Mouse (Mus musculus): Measurements from ENCODE around the gene Igf2r. TPM values are rescaled to one million over a fixed set of nuclear protein-coding genes. Genes with fewer than 3 reads are reported as not detected.
"Not testable (repeated sequence)": the region's sequence is repeated elsewhere in the genome, so short reads cannot be mapped to it uniquely, and the experiment has no call there.

The Igf2r gene
- polyA plus RNA-seq, 1 experiment from 2014 or later: 38.6 TPM

DNA sequence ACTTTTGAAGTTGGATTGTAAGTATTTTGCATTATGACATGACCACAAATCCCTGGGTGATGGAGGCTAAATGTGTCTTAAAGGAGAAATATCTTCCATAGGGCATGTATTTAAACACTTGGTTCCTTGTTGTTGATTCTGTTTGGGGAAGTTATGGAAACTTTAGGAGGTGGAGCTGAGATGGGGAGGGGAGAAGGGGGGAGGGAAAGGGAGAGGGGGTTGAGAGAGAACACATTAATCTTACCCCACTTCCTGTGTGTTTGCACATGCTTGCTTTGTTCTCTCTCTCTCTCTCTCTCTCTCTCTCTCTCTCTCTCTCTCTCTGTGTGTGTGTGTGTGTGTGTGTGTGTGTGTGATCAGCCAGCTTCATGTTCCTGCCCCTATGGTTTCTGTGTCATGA, 92.3 kb downstream of the Igf2r start:
- no peak for ATAC-seq (ENCODE audit: insufficient read depth, low FRiP score)
- H3K27me3 ChIP-seq (ENCODE audit: control insufficient read depth, insufficient read depth, low read length): no peaks in the 10 kb centered on the region
- no peak overlapping the region for H3K4me2 ChIP-seq (ENCODE audit: low read depth, low read length)
- H3K27ac ChIP-seq (ENCODE audit: low read length): no peak overlapping the region
- H3K4me3 ChIP-seq (replicated peaks; ENCODE audit: low read length): no peak overlapping the region
- H3K36me3 ChIP-seq (ENCODE audit: control insufficient read depth, insufficient read depth, low read length): no peaks in the 10 kb centered on the region
- peaks cover 2% of the 10 kb centered on the region; the same call in 1 of the 2 replicates for H3K4me1 ChIP-seq (ENCODE audit: control insufficient read depth, insufficient read depth, low read length)
- H3K9ac ChIP-seq (ENCODE audit: low read length): no peak overlapping the region
- H3K9me3 ChIP-seq (replicated peaks; ENCODE audit: control insufficient read depth, low read length): no peaks in the 10 kb centered on the region

DNA sequence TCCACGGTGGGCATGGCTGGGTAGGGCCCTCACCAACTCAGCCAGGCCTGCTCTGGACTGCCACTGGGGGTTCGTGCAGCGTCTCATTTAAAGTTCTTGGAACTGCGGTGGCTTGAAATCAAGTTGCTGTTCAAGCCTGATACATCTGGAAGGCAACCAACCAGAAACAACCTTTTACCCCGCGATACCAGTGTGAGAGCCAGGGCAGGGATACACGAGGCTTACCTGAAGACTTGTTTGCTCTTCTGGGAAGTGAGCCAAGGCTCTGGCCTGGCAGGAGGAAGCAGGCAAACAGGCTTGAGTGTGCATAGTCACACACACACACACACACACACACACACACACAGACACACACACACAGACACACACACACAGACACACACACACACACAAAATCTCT, 93.8 kb downstream of the Igf2r start, which contains the start of gene Slc22a1:
TSS of gene Slc22a1 (minus strand) at position 184 of the 400 bp plus-strand sequence.
- 66% methylated on average over 7 of the region's 7 CpGs for WGBS
- Histone ChIP-seq H3K4me2 (ENCODE audit: low read depth, low read length) (no peak within 1 kb of the TSS), H3K4me3 (replicated peaks; ENCODE audit: low read length) (no peak within 1 kb of the TSS), H3K4me1 (ENCODE audit: control insufficient read depth, insufficient read depth, low read length) (peaks cover 2% of the 10 kb centered on the region; the same call in 1 of the 2 replicates), H3K27me3 (ENCODE audit: control insufficient read depth, insufficient read depth, low read length) (no peaks in the 10 kb centered on the region), H3K36me3 (ENCODE audit: control insufficient read depth, insufficient read depth, low read length) (no peaks in the 10 kb centered on the region), H3K9me3 (replicated peaks; ENCODE audit: control insufficient read depth, low read length) (no peaks in the 10 kb centered on the region), H3K9ac (ENCODE audit: low read length) (no peak within 1 kb of the TSS), H3K27ac (ENCODE audit: low read length) (peak within 1 kb of the TSS; percentile 44)
- peak; percentile 73; the same call in 1 of the 2 replicates for ATAC-seq (ENCODE audit: insufficient read depth, low FRiP score)

DNA sequence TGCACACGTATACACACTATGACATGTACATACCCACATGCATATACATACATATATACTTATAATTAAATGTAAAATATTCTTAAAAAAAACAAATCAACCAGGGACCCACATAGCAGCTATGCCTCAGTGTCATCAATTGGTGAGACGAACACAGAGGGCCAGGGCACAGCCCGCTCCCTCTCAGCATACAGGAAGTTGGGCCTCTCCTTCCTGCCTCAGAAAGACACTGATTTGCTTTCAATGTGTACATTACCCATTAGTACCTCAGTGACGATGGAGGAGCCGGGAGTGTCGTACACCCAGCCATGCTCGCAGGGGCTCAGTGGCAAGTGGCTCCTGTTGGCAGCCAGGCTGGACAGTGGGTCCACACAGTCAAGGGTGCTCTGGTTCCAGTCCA, 94.5 kb downstream of the Igf2r start:
- not testable (repeated sequence) for H3K36me3 ChIP-seq (ENCODE audit: control insufficient read depth, insufficient read depth, low read length); H3K4me2 ChIP-seq (ENCODE audit: low read depth, low read length); H3K27ac ChIP-seq (ENCODE audit: low read length); H3K4me1 ChIP-seq (ENCODE audit: control insufficient read depth, insufficient read depth, low read length); H3K27me3 ChIP-seq (ENCODE audit: control insufficient read depth, insufficient read depth, low read length); H3K9ac ChIP-seq (ENCODE audit: low read length); ATAC-seq (ENCODE audit: insufficient read depth, low FRiP score); H3K4me3 ChIP-seq (replicated peaks; ENCODE audit: low read length); H3K9me3 ChIP-seq (replicated peaks; ENCODE audit: control insufficient read depth, low read length)
- WGBS: 80% methylated on average over 7 of the region's 7 CpGs

DNA sequence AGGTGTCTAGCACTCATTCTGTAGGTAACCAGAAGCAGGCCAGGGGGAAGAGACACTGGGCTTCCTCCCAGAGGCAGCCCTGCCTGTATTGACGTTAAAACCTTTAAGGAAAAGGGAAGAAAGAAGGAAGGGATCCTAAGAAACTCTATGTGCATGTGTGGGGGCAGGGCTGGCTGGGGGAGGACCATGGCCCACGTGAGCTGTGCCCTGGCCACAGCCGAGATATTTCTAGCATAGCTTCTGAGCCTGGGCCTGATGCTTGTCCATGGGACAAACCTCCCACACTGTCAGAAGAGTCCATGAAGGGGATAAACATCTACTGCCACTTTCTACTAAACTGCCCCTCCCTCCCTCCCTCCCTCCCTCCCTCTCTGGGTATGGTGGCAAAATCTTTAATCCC, 95.6 kb downstream of the Igf2r start:
- Histone ChIP-seq H3K4me3 (replicated peaks; ENCODE audit: low read length) (no peak overlapping the region), H3K27ac (ENCODE audit: low read length) (no peak overlapping the region), H3K4me2 (ENCODE audit: low read depth, low read length) (no peak overlapping the region), H3K4me1 (ENCODE audit: control insufficient read depth, insufficient read depth, low read length) (peaks cover 9% of the 10 kb centered on the region; the same call in 1 of the 2 replicates), H3K36me3 (ENCODE audit: control insufficient read depth, insufficient read depth, low read length) (no peaks in the 10 kb centered on the region), H3K9me3 (replicated peaks; ENCODE audit: control insufficient read depth, low read length) (no peaks in the 10 kb centered on the region), H3K27me3 (ENCODE audit: control insufficient read depth, insufficient read depth, low read length) (no peaks in the 10 kb centered on the region), H3K9ac (ENCODE audit: low read length) (no peak overlapping the region)
- ATAC-seq (ENCODE audit: insufficient read depth, low FRiP score): no peak
- WGBS: 56% methylated on average over 3 of the region's 3 CpGs

DNA sequence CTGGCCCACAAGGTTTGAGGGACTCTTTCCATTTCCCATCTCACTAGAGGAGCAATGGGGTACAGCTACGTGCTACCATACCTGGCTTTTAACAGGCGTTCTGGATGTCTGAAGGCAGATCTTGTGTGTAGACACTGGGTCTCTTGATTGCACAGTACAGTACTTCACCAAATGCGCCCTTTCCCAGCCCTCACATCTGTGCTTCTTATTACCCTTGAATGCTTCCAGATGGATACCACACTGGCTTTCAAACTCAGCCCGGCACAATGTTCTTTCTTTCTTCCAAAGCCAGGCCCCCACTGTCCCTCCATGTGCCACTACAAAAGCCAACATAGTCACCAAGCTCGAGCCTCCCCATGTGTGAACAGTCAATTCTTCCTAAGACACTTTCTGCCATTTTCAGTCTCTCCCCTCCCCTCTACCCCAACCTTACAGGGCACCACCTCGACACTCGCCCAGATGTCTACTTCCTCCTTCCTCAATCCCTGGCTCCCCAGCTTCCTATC, 97.1 kb downstream of the Igf2r start:
- no peak overlapping the region for H3K4me2 ChIP-seq (ENCODE audit: low read depth, low read length)
- no peak overlapping the region for H3K27ac ChIP-seq (ENCODE audit: low read length)
- no peaks in the 10 kb centered on the region for H3K27me3 ChIP-seq (ENCODE audit: control insufficient read depth, insufficient read depth, low read length)
- H3K9ac ChIP-seq (ENCODE audit: low read length): no peak overlapping the region
- H3K4me1 ChIP-seq (ENCODE audit: control insufficient read depth, insufficient read depth, low read length): peaks cover 9% of the 10 kb centered on the region; the same call in 1 of the 2 replicates
- 78% methylated on average over 7 of the region's 7 CpGs for WGBS
- no peaks in the 10 kb centered on the region for H3K9me3 ChIP-seq (replicated peaks; ENCODE audit: control insufficient read depth, low read length)
- H3K4me3 ChIP-seq (replicated peaks; ENCODE audit: low read length): no peak overlapping the region
- H3K36me3 ChIP-seq (ENCODE audit: control insufficient read depth, insufficient read depth, low read length): no peaks in the 10 kb centered on the region
- ATAC-seq (ENCODE audit: insufficient read depth, low FRiP score): no peak

GRCm38 (mm10) chr17:12671029-12671605, 98.3 kb downstream of the Igf2r start:
- Histone ChIP-seq H3K27ac (ENCODE audit: low read length) (no peak overlapping the region), H3K9me3 (replicated peaks; ENCODE audit: control insufficient read depth, low read length) (no peaks in the 10 kb centered on the region), H3K4me2 (ENCODE audit: low read depth, low read length) (no peak overlapping the region), H3K27me3 (ENCODE audit: control insufficient read depth, insufficient read depth, low read length) (no peaks in the 10 kb centered on the region), H3K4me3 (replicated peaks; ENCODE audit: low read length) (no peak overlapping the region), H3K9ac (ENCODE audit: low read length) (no peak overlapping the region), H3K4me1 (ENCODE audit: control insufficient read depth, insufficient read depth, low read length) (peaks cover 9% of the 10 kb centered on the region; the same call in 1 of the 2 replicates), H3K36me3 (ENCODE audit: control insufficient read depth, insufficient read depth, low read length) (no peaks in the 10 kb centered on the region)
- 71% methylated on average over 5 of the region's 5 CpGs for WGBS
- ATAC-seq (ENCODE audit: insufficient read depth, low FRiP score): no peak

DNA sequence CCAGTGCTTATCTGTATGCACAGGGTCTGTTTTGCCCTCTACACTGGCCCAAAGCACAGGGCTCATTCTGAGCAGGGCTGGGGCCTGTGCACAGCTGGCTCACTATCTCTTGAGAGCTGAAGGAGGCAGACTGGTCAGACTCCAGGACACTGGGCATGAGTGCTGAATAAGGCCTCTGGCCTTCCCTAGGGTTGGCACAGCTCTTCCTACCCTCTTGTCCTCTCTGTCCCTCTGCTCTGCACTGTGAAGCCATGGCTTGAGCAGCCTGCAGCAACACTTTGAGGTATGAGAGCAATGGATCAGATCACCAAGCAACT, 100.1 kb downstream of the Igf2r start:
- no peaks in the 10 kb centered on the region for H3K9me3 ChIP-seq (replicated peaks; ENCODE audit: control insufficient read depth, low read length)
- no peaks in the 10 kb centered on the region for H3K27me3 ChIP-seq (ENCODE audit: control insufficient read depth, insufficient read depth, low read length)
- 0 out of 2 replicates have a peak, but pooled peaks cover 6% of the 10 kb centered on the region for H3K4me1 ChIP-seq (ENCODE audit: control insufficient read depth, insufficient read depth, low read length)
- peak; percentile 35; the same call in 1 of the 2 replicates for ATAC-seq (ENCODE audit: insufficient read depth, low FRiP score)
- no peak overlapping the region for H3K4me2 ChIP-seq (ENCODE audit: low read depth, low read length)
- H3K9ac ChIP-seq (ENCODE audit: low read length): no peak overlapping the region
- H3K4me3 ChIP-seq (replicated peaks; ENCODE audit: low read length): no peak overlapping the region
- no peak overlapping the region for H3K27ac ChIP-seq (ENCODE audit: low read length)
- H3K36me3 ChIP-seq (ENCODE audit: control insufficient read depth, insufficient read depth, low read length): no peaks in the 10 kb centered on the region

DNA sequence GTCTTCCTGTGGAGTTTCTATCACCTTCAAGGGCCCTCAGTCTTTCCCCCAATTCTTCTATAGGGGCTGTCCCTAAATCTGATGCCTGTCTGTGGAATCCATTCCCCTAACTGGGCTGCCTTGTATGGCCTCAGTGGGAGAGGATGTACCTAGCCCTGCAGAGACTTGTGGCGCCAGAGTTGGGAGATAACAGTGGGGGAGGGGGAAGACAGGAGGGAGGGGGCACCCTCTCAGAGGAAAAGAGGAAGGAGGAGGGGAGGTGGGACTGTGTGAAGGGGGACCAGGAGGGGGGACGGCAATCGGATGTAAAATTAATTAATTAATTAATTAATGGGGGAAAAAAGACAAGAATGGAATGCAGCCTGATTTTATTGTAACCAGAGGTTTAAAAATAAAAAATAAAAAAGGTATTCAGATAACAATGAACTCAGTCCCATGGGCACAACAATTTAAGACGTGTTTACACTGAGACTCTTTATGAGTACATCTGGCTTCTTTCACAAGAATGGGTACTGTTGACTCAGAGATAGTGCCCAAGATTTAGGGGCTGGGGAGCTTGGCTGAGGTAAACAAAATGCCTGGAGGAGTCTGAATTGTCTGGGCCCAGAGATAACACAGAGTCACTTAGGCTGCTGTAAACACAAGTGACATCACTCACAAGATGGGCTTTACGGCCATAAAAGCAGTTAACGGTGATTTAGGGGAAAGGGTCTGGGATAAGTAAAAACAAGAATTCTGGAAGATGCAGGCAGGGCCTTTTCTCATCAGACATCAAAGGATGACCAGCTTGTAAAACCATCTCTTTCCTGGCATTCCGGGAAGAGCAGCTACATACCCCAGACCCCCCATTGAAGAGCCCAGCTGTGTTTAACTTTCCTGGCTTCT, 100.7 kb downstream of the Igf2r start:
- H3K27ac ChIP-seq (ENCODE audit: low read length): no peak overlapping the region
- H3K4me2 ChIP-seq (ENCODE audit: low read depth, low read length): no peak overlapping the region
- H3K36me3 ChIP-seq (ENCODE audit: control insufficient read depth, insufficient read depth, low read length): no peaks in the 10 kb centered on the region
- no peak for ATAC-seq (ENCODE audit: insufficient read depth, low FRiP score)
- 0 out of 2 replicates have a peak, but pooled peaks cover 6% of the 10 kb centered on the region for H3K4me1 ChIP-seq (ENCODE audit: control insufficient read depth, insufficient read depth, low read length)
- H3K4me3 ChIP-seq (replicated peaks; ENCODE audit: low read length): no peak overlapping the region
- no peak overlapping the region for H3K9ac ChIP-seq (ENCODE audit: low read length)
- no peaks in the 10 kb centered on the region for H3K9me3 ChIP-seq (replicated peaks; ENCODE audit: control insufficient read depth, low read length)
- no peaks in the 10 kb centered on the region for H3K27me3 ChIP-seq (ENCODE audit: control insufficient read depth, insufficient read depth, low read length)
- 28% methylated on average over 7 of the region's 7 CpGs for WGBS

- H3K4me3 ChIP-seq (replicated peaks; ENCODE audit: low read length): no peak overlapping the region
Observed at GRCm38 (mm10) chr17:12664156-12664555, 105.3 kb downstream of the Igf2r start.

More at GRCm38 (mm10) chr17:12664156-12664555, 105.3 kb downstream of the Igf2r start:
- H3K9me3 ChIP-seq (replicated peaks; ENCODE audit: control insufficient read depth, low read length): no peaks in the 10 kb centered on the region
- WGBS: 75% methylated on average over 8 of the region's 8 CpGs
- ATAC-seq (ENCODE audit: insufficient read depth, low FRiP score): no peak
- H3K4me1 ChIP-seq (ENCODE audit: control insufficient read depth, insufficient read depth, low read length): 0 out of 2 replicates have a peak, but pooled peaks cover 3% of the 10 kb centered on the region
- H3K36me3 ChIP-seq (ENCODE audit: control insufficient read depth, insufficient read depth, low read length): no peaks in the 10 kb centered on the region
- no peak overlapping the region for H3K27ac ChIP-seq (ENCODE audit: low read length)
- H3K4me2 ChIP-seq (ENCODE audit: low read depth, low read length): no peak overlapping the region
- no peaks in the 10 kb centered on the region for H3K27me3 ChIP-seq (ENCODE audit: control insufficient read depth, insufficient read depth, low read length)
- H3K9ac ChIP-seq (ENCODE audit: low read length): no peak overlapping the region
